Mouse (Mus musculus) heart, embryonic 14.5 days (tissue): Measurements from ENCODE around the gene Mthfd2l. TPM values are rescaled to one million over a fixed set of nuclear protein-coding genes. Genes with fewer than 3 reads are reported as not detected.

Source experiments
- ATAC-seq: fragments of 200-750 bp; cut with Nextera tagmentation; 2 replicates; pipeline ENCODE4 v1.8.0; 2017; ENCODE audit warnings: low read depth, moderate TSS enrichment; ENCODE audit not compliant: insufficient number of reproducible peaks, insufficient read depth, low FRiP score
- H3K27ac ChIP-seq, 2 experiments: fragments of 200-500 bp in 1 of 2; fragments of 300-500 bp in 1 of 2; sonication (generic) in 1 of 2; replicated peaks in 1 of 2; 2 replicates each; pipeline ENCODE4 v1.5.1; 2012 to 2014; ENCODE audit warnings: low read depth in 2 of 2, low read length in 2 of 2, control low read depth in 1 of 2, mild to moderate bottlenecking in 1 of 2, mixed read lengths in 1 of 2; ENCODE audit not compliant: control insufficient read depth in 1 of 2, insufficient read depth in 1 of 2
- H3K27me3 ChIP-seq: fragments of 300-500 bp; sonication (generic); 2 replicates; pipeline ENCODE4 v1.6.1; 2014; ENCODE audit warnings: mild to moderate bottlenecking, low read length, control low read depth; ENCODE audit not compliant: control insufficient read depth, insufficient read depth
- H3K36me3 ChIP-seq: fragments of 300-500 bp; sonication (generic); 2 replicates; pipeline ENCODE4 v1.6.1; 2014; ENCODE audit warnings: mild to moderate bottlenecking, control low read depth, low read length, mixed read lengths; ENCODE audit not compliant: control insufficient read depth, insufficient read depth
- H3K4me1 ChIP-seq, 2 experiments: fragments of 200-500 bp in 1 of 2; fragments of 300-500 bp in 1 of 2; sonication (generic) in 1 of 2; 2 replicates each; pipeline ENCODE4 v1.6.1; 2012 to 2014; ENCODE audit warnings: low read length in 2 of 2, control low read depth in 1 of 2, mixed read lengths in 1 of 2; ENCODE audit not compliant: control insufficient read depth in 2 of 2, insufficient read depth in 2 of 2
- H3K4me2 ChIP-seq: fragments of 300-500 bp; sonication (generic); 2 replicates; pipeline ENCODE4 v1.6.1; 2014; ENCODE audit warnings: mild to moderate bottlenecking, low read length
- H3K4me3 ChIP-seq, 2 experiments: fragments of 200-500 bp in 1 of 2; fragments of 300-500 bp in 1 of 2; sonication (generic) in 1 of 2; 2 replicates each; pipeline ENCODE4 v1.5.1; 2012 to 2014; ENCODE audit warnings: low read length in 2 of 2, mild to moderate bottlenecking in 2 of 2, control low read depth in 1 of 2, low read depth in 1 of 2, moderate library complexity in 1 of 2; ENCODE audit not compliant: control insufficient read depth in 1 of 2, insufficient read depth in 1 of 2
- H3K9ac ChIP-seq: fragments of 300-500 bp; sonication (generic); 2 replicates; pipeline ENCODE4 v1.6.1; 2014; ENCODE audit warnings: mild to moderate bottlenecking, low read length
- H3K9me3 ChIP-seq: fragments of 300-500 bp; sonication (generic); 2 replicates; pipeline ENCODE4 v1.6.1; 2016; ENCODE audit warnings: low read length, control low read depth; ENCODE audit not compliant: control insufficient read depth
- whole genome bisulfite sequencing: fragments of 180-500 bp; shearing (Covaris S2); extraction: QIAGEN DNeasy Blood & Tissue Kit; methylation state at CpG from one replicate; pipeline ENCODE4 v1.1.7; 2014; 5-methylcytosine and 5-hydroxymethylcytosine counted together
- polyA plus RNA-seq: library from polyadenylated mRNA; unstranded; fragments of >200 nt; fragmentation: Nextera tagmentation; extraction: Ambion mirVana; gene quantifications from 2 replicates; pipeline ENCODE4 v1.2.1, GENCODE M21; 2014

Mthfd2l gene
- polyA plus RNA-seq, 1 experiment from 2014 or later: 35.5 TPM

DNA sequence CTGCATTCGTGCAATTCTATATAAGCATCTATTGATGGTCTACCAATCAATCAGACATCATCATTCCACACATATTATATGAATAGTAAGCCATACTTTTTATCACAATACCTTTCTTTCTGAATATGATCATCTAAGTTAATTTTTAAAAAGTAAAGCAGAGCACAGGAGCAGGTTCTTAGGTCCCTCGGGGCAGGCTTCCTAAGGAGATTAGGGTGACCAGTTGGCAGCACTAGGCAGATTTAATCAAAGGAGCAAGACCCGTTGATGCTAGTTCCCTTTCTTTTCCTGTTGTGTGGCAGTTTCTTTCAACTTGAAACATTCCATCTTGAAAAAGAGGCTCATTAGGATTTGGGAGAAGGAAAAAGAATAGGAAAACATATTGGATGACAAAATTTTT lies 57.2 kb downstream of the Mthfd2l start:
- no peak overlapping the region for H3K4me3 ChIP-seq
- WGBS: 75% methylated on average over 3 of the region's 3 CpGs
- no peaks in the 10 kb centered on the region for H3K36me3 ChIP-seq
- no peaks in the 10 kb centered on the region for H3K27me3 ChIP-seq
- no peak overlapping the region for H3K27ac ChIP-seq
- no peak overlapping the region for H3K4me2 ChIP-seq
- H3K9me3 ChIP-seq: no peaks in the 10 kb centered on the region
- ATAC-seq: no peak
- no peaks in the 10 kb centered on the region for H3K4me1 ChIP-seq
- H3K9ac ChIP-seq: no peak overlapping the region

DNA sequence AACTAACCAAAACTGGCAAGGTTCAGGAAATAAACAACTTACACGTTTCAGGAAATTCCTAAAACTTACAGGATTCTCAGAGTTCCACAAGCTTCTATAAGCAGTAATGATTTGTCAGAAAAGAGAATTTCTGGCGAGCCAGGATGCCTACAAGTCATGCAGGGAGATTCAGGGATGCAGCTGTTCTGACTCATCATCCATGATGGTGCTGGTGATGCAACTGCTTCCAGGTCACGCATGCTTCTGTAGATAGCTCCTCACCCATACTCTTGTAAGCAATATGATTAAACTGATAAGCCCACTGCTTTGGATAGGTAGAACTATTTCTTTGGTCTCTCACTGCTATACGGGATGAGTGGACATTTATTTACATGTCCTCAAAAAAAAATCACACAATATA lies 57.7 kb downstream of the Mthfd2l start:
- Histone ChIP-seq H3K4me2 (no peak overlapping the region), H3K9me3 (no peaks in the 10 kb centered on the region), H3K27ac (no peak overlapping the region), H3K9ac (no peak overlapping the region), H3K4me1 (no peaks in the 10 kb centered on the region), H3K36me3 (no peaks in the 10 kb centered on the region), H3K27me3 (no peaks in the 10 kb centered on the region), H3K4me3 (no peak overlapping the region)
- ATAC-seq: no peak
- 87% methylated on average over 4 of the region's 4 CpGs for WGBS

DNA sequence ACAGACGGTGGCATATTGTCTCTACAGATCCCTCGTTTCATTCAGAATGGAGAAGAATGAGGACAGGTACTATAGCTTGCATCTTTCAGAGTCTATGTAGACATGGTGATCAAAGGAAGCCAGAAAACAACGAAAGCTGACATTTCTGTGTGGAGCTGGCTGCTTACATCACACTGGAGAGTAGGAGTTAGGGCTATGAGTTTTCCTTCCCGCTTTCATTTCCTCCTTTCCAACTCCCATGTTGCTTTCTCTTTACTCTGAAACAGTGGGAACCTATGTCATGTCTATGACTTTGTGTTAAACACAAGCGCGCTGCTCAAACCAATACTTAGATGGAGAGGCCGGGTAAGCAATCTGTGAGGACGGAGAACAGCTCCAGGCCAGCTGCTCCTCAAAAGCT lies 69.0 kb downstream of the Mthfd2l start:
- Histone ChIP-seq H3K27me3 (no peaks in the 10 kb centered on the region), H3K4me3 (no peak overlapping the region), H3K4me2 (no peak overlapping the region), H3K9ac (no peak overlapping the region), H3K36me3 (no peaks in the 10 kb centered on the region), H3K27ac (no peak overlapping the region), H3K9me3 (no peaks in the 10 kb centered on the region), H3K4me1 (no peaks in the 10 kb centered on the region)
- ATAC-seq: no peak
- WGBS: 91% methylated on average over 8 of the region's 8 CpGs

DNA sequence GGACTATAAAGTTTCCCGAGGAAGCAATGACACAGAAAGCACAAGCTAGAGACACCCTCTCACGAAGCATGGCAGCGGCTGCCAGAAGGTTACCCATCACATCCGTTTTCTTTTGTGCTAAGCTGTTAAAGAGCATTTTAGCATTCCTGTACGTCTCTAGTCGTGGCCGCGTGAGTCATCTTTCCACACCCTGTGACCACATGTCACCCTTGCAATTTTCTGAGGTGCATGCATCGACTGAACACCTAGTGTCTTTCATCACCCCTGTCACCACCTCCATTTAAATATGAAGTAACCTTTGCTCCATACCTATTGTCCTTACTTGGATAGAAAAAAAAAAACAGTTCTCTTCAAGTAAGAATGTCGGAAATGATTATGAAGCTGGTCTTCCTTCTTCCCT lies 84.3 kb downstream of the Mthfd2l start:
- Histone ChIP-seq H3K36me3 (no peaks in the 10 kb centered on the region), H3K4me2 (no peak overlapping the region), H3K4me1 (no peaks in the 10 kb centered on the region), H3K9me3 (no peaks in the 10 kb centered on the region), H3K9ac (no peak overlapping the region), H3K27ac (no peak overlapping the region), H3K27me3 (no peaks in the 10 kb centered on the region), H3K4me3 (no peak overlapping the region)
- WGBS: 44% methylated on average over 10 of the region's 10 CpGs
- no peak for ATAC-seq

DNA sequence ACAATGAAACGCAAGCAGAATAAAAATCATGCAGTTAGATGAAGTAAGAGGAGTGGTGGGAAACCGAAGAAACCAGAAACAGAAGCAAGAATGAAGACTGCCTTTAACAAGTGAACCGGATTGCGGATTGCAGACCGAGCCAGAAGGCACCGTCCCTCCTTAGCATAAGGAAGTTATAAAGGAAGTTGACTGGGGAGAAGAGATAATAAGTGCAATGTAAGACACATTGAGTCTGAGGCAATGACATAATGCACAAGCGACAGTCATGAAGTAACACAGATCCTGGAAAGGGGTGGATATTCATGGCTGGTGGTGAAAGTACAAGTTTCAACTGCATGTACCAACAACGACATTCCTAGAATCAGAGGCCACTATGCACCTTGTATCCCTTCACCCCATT lies 92.2 kb downstream of the Mthfd2l start:
- no peak overlapping the region for H3K4me2 ChIP-seq
- no peaks in the 10 kb centered on the region for H3K4me1 ChIP-seq
- H3K4me3 ChIP-seq: no peak overlapping the region
- WGBS: 57% methylated on average over 8 of the region's 8 CpGs
- H3K27me3 ChIP-seq: no peaks in the 10 kb centered on the region
- H3K36me3 ChIP-seq: no peaks in the 10 kb centered on the region
- no peaks in the 10 kb centered on the region for H3K9me3 ChIP-seq
- H3K27ac ChIP-seq: no peak overlapping the region
- H3K9ac ChIP-seq: no peak overlapping the region
- ATAC-seq: no peak; the same call in 1 of the 2 replicates

DNA sequence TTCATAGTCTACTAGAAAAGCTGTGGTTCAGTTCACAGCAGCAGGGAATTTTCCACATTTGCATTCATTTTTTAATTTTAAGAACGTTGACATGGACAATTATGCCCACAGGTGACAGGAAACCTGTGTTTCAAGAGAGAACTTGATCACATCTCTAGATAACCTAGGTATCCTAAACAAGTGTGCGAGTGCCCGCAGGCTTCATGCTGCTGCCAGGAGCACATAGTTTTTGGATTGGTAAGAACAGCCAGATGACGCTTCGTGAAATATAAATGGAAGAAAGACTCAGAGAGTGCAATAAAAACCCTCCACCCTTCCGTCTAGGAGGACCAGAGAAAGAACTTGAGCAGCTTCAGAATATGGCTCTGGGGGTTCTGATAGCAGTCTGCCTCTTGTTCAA lies 96.2 kb downstream of the Mthfd2l start, which contains the start of gene Epgn:
Gene Epgn, plus strand, starts transcription at position 301 of the 400 bp plus-strand sequence.
- Histone ChIP-seq H3K27ac (no peak within 1 kb of the TSS), H3K4me2 (no peak within 1 kb of the TSS), H3K27me3 (no peaks in the 10 kb centered on the region), H3K9me3 (no peaks in the 10 kb centered on the region), H3K4me3 (no peak within 1 kb of the TSS), H3K4me1 (no peaks in the 10 kb centered on the region), H3K36me3 (no peaks in the 10 kb centered on the region), H3K9ac (no peak within 1 kb of the TSS)
- no peak for ATAC-seq
- WGBS: 80% methylated on average over 6 of the region's 6 CpGs

DNA sequence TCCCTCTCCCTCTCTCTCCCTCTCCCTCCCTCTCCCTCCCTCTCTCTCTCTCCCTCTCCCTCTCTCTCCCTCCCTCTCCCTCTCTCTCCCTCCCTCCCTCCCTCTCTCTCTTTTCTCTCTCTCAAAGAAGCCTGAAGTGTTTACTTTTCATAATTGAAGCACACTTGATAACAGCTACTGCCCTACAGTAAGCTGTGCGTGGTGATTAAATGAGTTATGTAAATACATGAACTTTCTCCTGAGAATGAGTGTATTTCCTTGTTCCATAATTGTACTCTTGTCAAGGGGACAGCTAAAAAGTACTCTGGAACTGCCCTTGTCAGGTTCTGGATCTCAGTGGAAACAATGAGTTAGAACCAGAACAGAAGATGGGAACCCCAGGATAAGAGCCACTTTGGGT lies 96.9 kb downstream of the Mthfd2l start:
- Histone ChIP-seq H3K4me3 (no peak overlapping the region), H3K9ac (no peak overlapping the region), H3K4me1 (no peaks in the 10 kb centered on the region), H3K4me2 (no peak overlapping the region), H3K27ac (no peak overlapping the region), H3K27me3 (no peaks in the 10 kb centered on the region), H3K36me3 (no peaks in the 10 kb centered on the region), H3K9me3 (no peaks in the 10 kb centered on the region)
- 49% methylated on average over 1 of the region's 1 CpGs for WGBS
- ATAC-seq: no peak

DNA sequence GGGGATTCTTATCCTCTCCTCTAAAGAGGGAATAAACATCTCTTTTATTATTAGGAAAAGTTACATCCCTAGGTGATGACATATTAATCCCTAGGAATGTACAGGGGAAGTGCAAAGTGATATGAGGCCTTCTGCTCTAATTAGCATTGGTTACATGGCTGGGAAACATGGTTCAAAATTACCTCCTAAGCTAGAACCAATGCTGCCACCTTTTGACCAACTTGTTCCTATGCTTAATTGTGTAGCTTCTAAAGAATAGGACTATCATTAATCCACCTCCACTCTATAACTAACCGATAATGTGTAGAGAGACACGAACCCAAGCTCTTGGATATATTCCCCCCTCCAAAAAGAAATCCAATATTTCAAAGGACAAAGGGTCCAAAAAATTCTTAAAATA lies 99.7 kb downstream of the Mthfd2l start:
- ATAC-seq: no peak
- H3K4me2 ChIP-seq: no peak overlapping the region
- no peak overlapping the region for H3K4me3 ChIP-seq
- H3K9me3 ChIP-seq: no peaks in the 10 kb centered on the region
- no peaks in the 10 kb centered on the region for H3K27me3 ChIP-seq
- H3K9ac ChIP-seq: no peak overlapping the region
- WGBS: 69% methylated on average over 2 of the region's 2 CpGs
- H3K4me1 ChIP-seq: no peaks in the 10 kb centered on the region
- H3K27ac ChIP-seq: no peak overlapping the region
- no peaks in the 10 kb centered on the region for H3K36me3 ChIP-seq
